In the genomic region with DNA sequence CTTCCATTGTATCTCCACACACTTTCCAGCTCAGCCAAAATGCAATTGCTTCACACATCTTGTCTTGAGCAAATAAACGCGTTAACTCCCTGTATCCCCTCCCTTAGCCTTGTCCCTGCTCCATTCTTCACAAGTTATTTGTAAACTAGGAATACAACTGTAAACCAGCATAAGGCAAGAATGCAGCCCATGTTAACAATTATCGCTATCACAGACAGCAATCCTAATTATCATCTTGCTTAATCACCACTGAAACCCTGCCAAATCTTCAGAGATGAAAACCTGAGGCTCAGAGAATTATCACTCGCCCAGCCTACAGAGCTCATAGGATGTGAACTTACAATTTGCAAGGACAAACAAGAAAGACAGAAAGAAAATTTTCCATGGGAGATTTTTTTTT, we compare ENCODE assay signal across 21 mouse cellular contexts.
DNase-seq lines count a peak whose midpoint lies in the region; ATAC-seq and TF ChIP-seq lines count a peak whose summit lies in the region.
"Had no signal": no experiment of that assay in that cellular context is flagged by ENCODE, and none has a peak within 500 bp of the region (broad histone marks: within the 10 kb centered on the region; RNA-seq: fewer than 3 reads in every experiment).

No protein-coding gene starts in this region.

- no peaks in the 10 kb centered on the region for H3K9me3 ChIP-seq in forebrain, embryonic 13.5 days (replicated peaks)
- H3K9me3 ChIP-seq in forebrain, embryonic 10.5 days, result no peaks in the 10 kb centered on the region
- no peaks in the 10 kb centered on the region for H3K9me3 ChIP-seq in hindbrain, postnatal 0 days (ENCODE audit: low read length)
- H3K9me3 ChIP-seq in hindbrain, embryonic 10.5 days, result no peaks in the 10 kb centered on the region
- H3K9me3 ChIP-seq in forebrain, postnatal 0 days (ENCODE audit: low read length), result no peaks in the 10 kb centered on the region
- H3K9me3 ChIP-seq: heart, embryonic 12.5 days; heart, embryonic 15.5 days had no signal

- H3K36me3 ChIP-seq in forebrain, embryonic 13.5 days (ENCODE audit: poor library complexity, severe bottlenecking), result no peaks in the 10 kb centered on the region
- H3K36me3 ChIP-seq in forebrain, embryonic 10.5 days (replicated peaks), result no peaks in the 10 kb centered on the region
- H3K36me3 ChIP-seq in hindbrain, postnatal 0 days (ENCODE audit: insufficient read depth, low read length), result no peaks in the 10 kb centered on the region
- no peaks in the 10 kb centered on the region for H3K36me3 ChIP-seq in hindbrain, embryonic 10.5 days
- no peaks in the 10 kb centered on the region for H3K36me3 ChIP-seq in forebrain, postnatal 0 days (ENCODE audit: insufficient read depth)
- H3K36me3 ChIP-seq: heart, embryonic 12.5 days; heart, embryonic 15.5 days had no signal

- WGBS in forebrain, embryonic 13.5 days, result 63% methylated on average over 4 of the region's 4 CpGs
- WGBS in forebrain, embryonic 10.5 days, result 92% methylated on average over 4 of the region's 4 CpGs
- WGBS in hindbrain, postnatal 0 days, result 77% methylated on average over 4 of the region's 4 CpGs
- 92% methylated on average over 4 of the region's 4 CpGs for WGBS in hindbrain, embryonic 10.5 days
- 41% methylated on average over 4 of the region's 4 CpGs for WGBS in forebrain, postnatal 0 days

- no peak for DNase-seq in forebrain, embryonic 10.5 days (ENCODE audit: extremely low spot score, low spot score)
- DNase-seq in hindbrain, postnatal 0 days (ENCODE audit: low spot score), result peak; percentile 17
- DNase-seq in hindbrain, embryonic 10.5 days (ENCODE audit: low spot score), result no peak
- DNase-seq in forebrain, postnatal 0 days, result peak; percentile 17
- DNase-seq in cerebellum, postnatal 25 days, result no peak
- DNase-seq: adrenal gland, postnatal 10 days; adrenal gland, postnatal 36 days; cerebellum, adult 11-12 months; cerebellum, adult 8-10 months; cerebellum, postnatal 10 days; gastrocnemius, postnatal 25 days; heart, adult 18-20 months; heart, postnatal 10 days; heart, postnatal 36 days; kidney, adult 2 months had no signal

- H3K9ac ChIP-seq in forebrain, embryonic 13.5 days, result no peak overlapping the region
- no peak overlapping the region for H3K9ac ChIP-seq in hindbrain, postnatal 0 days (replicated peaks; ENCODE audit: low read length)
- no peak overlapping the region for H3K9ac ChIP-seq in forebrain, postnatal 0 days
- H3K9ac ChIP-seq: heart, embryonic 12.5 days; heart, embryonic 15.5 days; hindbrain, embryonic 14.5 days had no signal

- TF ChIP-seq CTCF in hindbrain, postnatal 0 days (IDR thresholded peaks at IDR 0.05; ENCODE audit: low read depth), result no peak
- TF ChIP-seq CTCF in forebrain, postnatal 0 days (IDR thresholded peaks at IDR 0.05; ENCODE audit: low read depth), result no peak

- ATAC-seq in forebrain, embryonic 13.5 days, result peak; percentile 33; the same call in 1 of the 2 replicates
- no peak for ATAC-seq in hindbrain, postnatal 0 days
- ATAC-seq in forebrain, postnatal 0 days, result no peak
- ATAC-seq: intestine, postnatal 0 days; Patski had no signal

- no peaks in the 10 kb centered on the region for H3K4me1 ChIP-seq in forebrain, embryonic 13.5 days
- peaks cover 12% of the 10 kb centered on the region for H3K4me1 ChIP-seq in forebrain, embryonic 10.5 days
- no peaks in the 10 kb centered on the region for H3K4me1 ChIP-seq in hindbrain, postnatal 0 days (ENCODE audit: insufficient read depth, low read length)
- peaks cover 9% of the 10 kb centered on the region for H3K4me1 ChIP-seq in hindbrain, embryonic 10.5 days (replicated peaks)
- H3K4me1 ChIP-seq in forebrain, postnatal 0 days (ENCODE audit: insufficient read depth), result no peaks in the 10 kb centered on the region
- H3K4me1 ChIP-seq: heart, embryonic 12.5 days; heart, embryonic 15.5 days had no signal

- no peak overlapping the region for H3K27ac ChIP-seq in forebrain, embryonic 13.5 days
- no peak overlapping the region for H3K27ac ChIP-seq in forebrain, embryonic 10.5 days
- H3K27ac ChIP-seq in hindbrain, postnatal 0 days, result no peak overlapping the region
- no peak overlapping the region for H3K27ac ChIP-seq in hindbrain, embryonic 10.5 days
- H3K27ac ChIP-seq in forebrain, postnatal 0 days (ENCODE audit: low read depth, low read length), result no peak overlapping the region
- H3K27ac ChIP-seq: heart, embryonic 15.5 days; hindbrain, embryonic 14.5 days had no signal

- H3K4me3 ChIP-seq in forebrain, embryonic 13.5 days, result no peak overlapping the region
- no peak overlapping the region for H3K4me3 ChIP-seq in forebrain, embryonic 10.5 days
- H3K4me3 ChIP-seq in hindbrain, postnatal 0 days (ENCODE audit: low read length), result no peak overlapping the region
- no peak overlapping the region for H3K4me3 ChIP-seq in hindbrain, embryonic 10.5 days
- no peak overlapping the region for H3K4me3 ChIP-seq in forebrain, postnatal 0 days (ENCODE audit: low read depth, low read length)
- H3K4me3 ChIP-seq: heart, embryonic 12.5 days; heart, embryonic 15.5 days had no signal

- no peak overlapping the region for H3K4me2 ChIP-seq in forebrain, embryonic 13.5 days
- H3K4me2 ChIP-seq in hindbrain, postnatal 0 days (ENCODE audit: low read depth, low read length), result no peak overlapping the region
- no peak overlapping the region for H3K4me2 ChIP-seq in forebrain, postnatal 0 days (ENCODE audit: low read depth)
- H3K4me2 ChIP-seq: heart, embryonic 12.5 days; heart, embryonic 15.5 days; hindbrain, embryonic 14.5 days had no signal

- H3K27me3 ChIP-seq in forebrain, embryonic 13.5 days, result no peaks in the 10 kb centered on the region
- H3K27me3 ChIP-seq in forebrain, embryonic 10.5 days (ENCODE audit: poor library complexity, severe bottlenecking), result no peaks in the 10 kb centered on the region
- H3K27me3 ChIP-seq in hindbrain, postnatal 0 days (ENCODE audit: insufficient read depth, low read length), result no peaks in the 10 kb centered on the region
- no peaks in the 10 kb centered on the region for H3K27me3 ChIP-seq in hindbrain, embryonic 10.5 days (ENCODE audit: insufficient read depth, poor library complexity, severe bottlenecking)
- H3K27me3 ChIP-seq in forebrain, postnatal 0 days (ENCODE audit: insufficient read depth, low read length), result no peaks in the 10 kb centered on the region
- H3K27me3 ChIP-seq: heart, embryonic 12.5 days; heart, embryonic 15.5 days; Patski had no signal

Comparison
In these comparisons a context has a peak if more than half of its experiments do, and no peak if none do; other contexts are left out.
1. DNase-seq: peak in hindbrain, postnatal 0 days (single experiment) and forebrain, postnatal 0 days (single experiment); none in forebrain, embryonic 10.5 days (single experiment), hindbrain, embryonic 10.5 days (single experiment) and cerebellum, postnatal 25 days (0 of 2).